Mouse (Mus musculus) activated CD4-positive, CD25-positive, alpha-beta regulatory T cell, adult 4 months (primary cell): Measurements from ENCODE around the gene Nhs. TPM values are rescaled to one million over a fixed set of nuclear protein-coding genes. Genes with fewer than 3 reads are reported as not detected.

ENCODE experiments used
- ATAC-seq: one replicate; pipeline ENCODE4 v1.8.0; 2017
- polyA plus RNA-seq, 2 experiments: library from polyadenylated mRNA; unstranded; fragments of 100-300 nt; shearing (Covaris generic); gene quantifications; one replicate each; pipeline ENCODE4 v1.2.1; 2017

Nhs gene
- not detected for polyA plus RNA-seq

DNA sequence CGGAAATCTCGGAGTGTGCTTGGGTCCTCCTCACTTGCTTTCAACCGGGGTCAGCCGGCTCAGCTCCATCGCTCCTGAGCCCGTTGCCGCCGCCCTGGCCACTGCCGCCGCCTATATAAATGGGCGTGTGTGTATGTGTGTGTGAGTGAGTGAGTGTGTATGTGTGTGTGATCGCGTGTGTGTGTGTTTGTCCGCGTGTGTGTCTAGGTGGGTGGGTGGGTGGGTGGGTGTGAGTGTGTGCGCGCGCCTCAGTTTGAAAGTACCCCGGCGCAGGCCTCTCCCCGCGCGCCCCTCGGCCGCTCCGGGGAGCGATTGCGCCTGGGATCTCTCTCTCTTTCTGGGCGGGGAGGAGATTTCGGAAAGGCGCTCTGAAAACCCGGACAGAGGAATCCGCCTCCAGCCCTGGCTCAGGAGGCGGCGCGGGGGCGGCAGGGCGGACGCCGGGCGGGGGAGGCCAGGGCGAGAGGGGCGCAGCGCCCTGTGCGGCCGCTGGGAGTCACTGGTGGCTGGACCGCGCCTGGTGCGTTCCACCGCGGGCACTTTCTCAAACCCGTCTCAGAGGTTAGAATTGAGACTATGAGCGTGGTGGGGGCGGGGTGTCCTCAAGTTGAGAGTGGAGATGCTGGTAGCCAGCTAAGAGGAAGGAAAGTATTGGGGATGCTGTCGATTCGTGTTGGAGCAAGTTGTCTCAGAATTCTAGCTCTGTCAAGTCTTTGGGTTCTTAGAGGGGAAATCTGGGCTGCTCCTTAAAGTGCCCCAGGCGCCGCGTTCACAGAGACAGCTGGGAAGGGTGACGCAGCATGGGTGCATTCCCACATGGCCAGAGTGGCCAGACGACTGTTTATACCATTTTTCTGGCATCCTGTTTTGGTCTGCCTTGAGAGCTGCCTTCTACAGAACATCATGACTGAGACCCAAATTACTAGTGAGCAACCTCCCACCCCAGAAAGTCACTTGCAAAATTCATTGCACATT lies at the start of gene Nhs:
TSS of gene Nhs (minus strand) at position 94 of the 975 bp plus-strand sequence.
- no peak for ATAC-seq

DNA sequence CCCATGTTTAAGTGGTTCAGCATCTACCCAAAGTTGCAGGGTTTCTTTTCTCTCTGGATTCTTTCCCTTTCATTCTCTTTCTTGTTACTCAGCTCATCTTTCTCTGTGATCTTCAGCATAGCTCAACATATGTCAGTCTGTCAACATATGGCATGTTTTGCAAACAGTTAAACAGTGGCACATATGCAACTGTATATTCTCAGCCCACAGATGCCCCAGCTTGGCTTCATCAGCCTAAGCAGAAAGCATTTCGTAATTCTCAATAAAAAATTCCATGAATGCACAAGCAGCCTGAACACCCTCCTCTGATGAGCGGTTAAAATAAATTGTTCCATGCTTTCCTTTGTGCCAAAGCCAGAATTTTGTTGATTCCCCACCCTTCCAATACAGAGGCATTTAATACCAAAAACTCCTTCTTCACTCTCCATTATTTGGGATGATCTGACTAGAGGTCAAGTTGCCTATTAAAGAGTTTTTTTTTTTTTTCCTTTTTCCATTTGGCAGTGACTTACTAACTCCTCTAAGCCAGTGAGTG lies 46.9 kb upstream of the Nhs start:
- ATAC-seq = no peak

DNA sequence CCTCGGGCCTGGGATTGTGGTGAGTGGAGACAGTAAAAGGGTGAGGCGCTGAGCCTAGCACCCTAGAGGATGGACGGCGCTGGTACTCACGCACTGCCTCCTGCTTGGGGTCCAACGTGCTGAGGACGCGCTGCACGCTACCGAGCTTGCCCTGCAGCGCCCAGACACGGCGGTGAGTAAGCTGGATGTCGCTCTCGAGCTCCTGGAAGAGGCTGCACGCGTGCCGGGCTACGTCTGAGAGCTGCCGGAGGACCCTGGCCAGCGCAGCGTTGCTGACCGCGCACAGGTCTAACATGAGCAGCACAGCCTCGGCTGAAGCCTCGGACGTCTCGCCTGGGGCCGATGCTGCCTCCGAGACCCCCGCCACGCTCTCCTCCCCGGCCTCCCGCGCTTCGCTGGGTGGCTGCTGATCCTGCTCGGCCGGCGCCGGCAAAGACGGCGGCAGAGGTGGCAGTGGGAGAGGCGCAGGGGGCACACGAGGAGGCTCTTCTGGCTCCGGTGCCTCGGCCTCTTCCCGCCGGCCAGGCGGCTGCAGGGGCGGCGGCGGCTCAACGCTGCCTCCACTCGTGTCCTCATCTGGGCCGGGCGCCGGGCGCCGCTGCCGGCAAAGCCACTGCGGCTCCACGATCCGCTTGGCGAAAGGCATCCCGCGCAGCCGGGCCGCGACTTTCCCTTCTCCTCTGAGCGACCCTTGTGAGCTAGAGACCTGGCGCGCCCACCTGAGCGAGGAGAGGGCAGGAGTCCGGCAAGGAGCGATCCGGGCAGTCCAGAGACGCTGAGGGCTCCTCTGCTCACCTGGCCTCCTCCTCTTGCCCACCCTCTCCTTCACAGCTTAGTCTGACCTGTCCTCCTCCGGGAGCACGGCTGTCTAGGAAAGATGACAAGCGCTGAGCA lies 540 bp downstream of the Nhs start:
- ATAC-seq = no peak

DNA sequence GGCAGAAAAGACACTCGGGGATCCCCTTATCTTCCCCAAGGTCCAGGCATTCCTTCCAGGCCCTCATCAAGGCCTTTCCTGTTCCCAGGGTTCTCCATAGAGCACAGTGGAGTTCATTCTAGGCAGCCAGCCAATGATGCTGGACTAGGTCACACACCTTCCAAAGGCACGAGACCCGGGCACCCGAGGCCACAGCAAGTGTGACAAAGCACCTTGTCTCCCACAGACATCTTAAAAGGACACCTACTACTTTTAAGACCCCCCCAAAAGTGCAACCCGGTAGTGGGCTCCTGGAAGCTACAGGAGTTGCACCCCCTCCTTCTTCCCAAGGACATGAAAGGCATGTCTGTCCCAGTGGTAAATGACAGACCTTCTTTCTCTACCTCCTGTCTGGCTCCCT lies 1.4 kb downstream of the Nhs start:
- ATAC-seq = no peak

GRCm38 (mm10) chrX:162137807-162138206 lies 21.7 kb downstream of the Nhs start:
- no peak for ATAC-seq

DNA sequence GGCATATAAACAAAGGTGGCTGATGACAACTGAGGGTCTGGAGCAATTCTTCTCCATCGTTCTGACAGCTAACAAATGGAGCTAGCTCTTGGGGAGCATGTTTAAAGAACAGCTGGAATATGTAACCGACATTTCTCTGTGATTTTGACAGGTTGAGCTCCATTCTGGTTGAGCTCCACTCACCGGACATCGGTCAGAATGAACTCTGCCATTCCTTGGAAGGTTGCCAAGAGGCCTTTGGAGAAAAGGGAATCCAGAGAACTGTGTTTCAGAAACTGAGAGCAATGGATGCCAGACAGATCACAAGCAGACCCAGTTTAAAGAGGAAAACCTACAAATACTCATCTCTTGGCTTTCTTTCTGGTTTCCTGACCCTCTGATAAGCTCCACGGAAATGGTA lies 46.3 kb downstream of the Nhs start:
- no peak for ATAC-seq

GRCm38 (mm10) chrX:162102802-162103434 lies 56.6 kb downstream of the Nhs start:
- no peak for ATAC-seq

DNA sequence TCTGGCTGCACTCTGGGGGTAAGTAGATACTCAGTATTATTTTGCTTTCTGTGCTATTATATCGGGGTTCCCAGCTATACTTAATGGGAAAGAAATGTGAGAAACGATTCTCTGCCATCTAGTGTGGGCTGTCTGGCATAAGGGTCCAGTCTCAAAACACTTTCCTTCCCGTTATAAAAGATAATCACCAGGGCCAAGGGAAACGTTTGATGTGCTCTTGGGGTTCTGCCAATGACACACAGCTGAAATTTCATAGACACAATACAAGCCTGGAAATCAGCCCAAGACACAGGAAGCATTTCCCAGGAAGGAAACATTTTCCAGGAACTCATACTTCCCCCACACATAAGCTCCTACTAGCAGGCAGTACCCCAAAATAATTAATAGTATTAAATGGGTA lies 61.2 kb downstream of the Nhs start:
- no peak for ATAC-seq

- no peak for ATAC-seq
These were observed 72.2 kb downstream of the Nhs start for GRCm38 (mm10) chrX:162087291-162087690.

DNA sequence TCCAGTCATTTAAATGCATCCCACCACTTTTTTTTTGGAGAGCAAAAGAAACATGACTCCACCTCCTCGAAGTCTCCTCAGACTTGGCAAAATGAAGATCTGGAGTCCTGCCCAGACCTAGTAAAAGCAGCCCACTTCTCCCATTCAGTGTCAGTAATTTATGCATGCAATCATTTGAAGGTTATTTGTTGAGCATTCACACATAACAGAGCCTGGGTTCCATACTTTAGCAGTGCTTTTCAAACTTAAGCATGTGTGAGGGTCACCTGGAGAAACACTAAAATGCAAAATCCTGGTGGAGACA lies 73.7 kb downstream of the Nhs start:
- no peak for ATAC-seq

GRCm38 (mm10) chrX:162085062-162085896 lies 74.3 kb downstream of the Nhs start:
- no peak for ATAC-seq

DNA sequence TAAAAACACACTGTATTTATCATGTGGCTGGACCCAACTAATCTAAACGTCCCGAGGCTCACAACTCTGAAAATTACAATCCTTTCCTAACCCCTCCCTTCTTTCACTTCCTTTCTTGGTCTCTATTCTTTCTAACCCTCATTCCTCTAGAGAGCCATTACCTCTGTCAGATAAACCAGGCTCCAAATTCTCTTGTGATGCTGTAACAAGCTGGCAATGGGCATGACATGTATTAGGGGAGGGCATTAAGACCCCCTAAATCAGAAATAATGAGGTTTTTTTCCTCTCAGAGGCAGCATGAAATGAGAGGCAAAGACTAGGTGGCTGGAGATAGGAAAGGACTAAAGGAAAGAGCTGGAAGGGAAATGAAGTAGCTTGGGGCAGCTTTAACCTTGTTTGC lies 96.4 kb downstream of the Nhs start:
- no peak for ATAC-seq

GRCm38 (mm10) chrX:162055635-162056034 lies 103.9 kb downstream of the Nhs start:
- no peak for ATAC-seq

GRCm38 (mm10) chrX:162053566-162053965 lies 106.0 kb downstream of the Nhs start:
- no peak for ATAC-seq

DNA sequence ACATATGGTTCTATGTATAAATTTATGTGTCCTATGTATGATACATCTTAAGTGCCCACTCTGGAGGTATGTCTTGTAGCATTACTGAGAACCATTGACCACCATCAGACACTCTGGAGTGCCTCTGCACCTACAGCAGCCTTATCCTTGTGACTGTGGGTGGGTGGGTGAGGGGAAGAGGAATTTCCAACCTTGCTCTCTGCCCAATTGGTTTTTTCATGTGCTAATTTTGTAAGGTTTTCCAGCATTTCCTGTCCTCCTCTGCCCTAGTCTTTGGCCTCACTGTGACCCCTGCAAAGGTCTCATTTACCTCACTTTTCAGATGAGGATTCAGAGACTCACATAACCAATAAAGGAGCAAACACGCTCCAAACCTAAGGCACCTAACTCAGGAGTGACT lies 107.0 kb downstream of the Nhs start:
- no peak for ATAC-seq

- ATAC-seq = no peak
These were observed 109.9 kb downstream of the Nhs start for GRCm38 (mm10) chrX:162049616-162050015.

DNA sequence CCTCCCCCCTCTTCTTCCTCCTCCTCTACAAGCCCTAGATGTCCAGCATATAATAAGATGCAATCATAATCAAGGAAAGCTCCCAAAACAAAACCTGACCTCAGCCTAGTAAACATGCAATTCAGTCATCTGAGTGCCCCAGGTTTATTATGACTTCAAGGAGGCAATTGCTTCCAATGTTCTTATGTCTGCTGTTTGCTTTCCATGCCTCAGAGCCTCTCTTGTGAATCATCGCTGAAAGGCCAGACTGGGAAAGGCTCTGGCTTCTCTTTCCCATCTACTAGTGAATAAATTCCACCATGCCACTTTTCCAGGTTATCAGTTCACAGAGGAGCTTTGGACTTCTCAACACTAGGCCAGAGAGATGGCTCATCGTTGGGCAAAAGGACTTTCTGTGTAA lies 114.0 kb downstream of the Nhs start:
- ATAC-seq = no peak

DNA sequence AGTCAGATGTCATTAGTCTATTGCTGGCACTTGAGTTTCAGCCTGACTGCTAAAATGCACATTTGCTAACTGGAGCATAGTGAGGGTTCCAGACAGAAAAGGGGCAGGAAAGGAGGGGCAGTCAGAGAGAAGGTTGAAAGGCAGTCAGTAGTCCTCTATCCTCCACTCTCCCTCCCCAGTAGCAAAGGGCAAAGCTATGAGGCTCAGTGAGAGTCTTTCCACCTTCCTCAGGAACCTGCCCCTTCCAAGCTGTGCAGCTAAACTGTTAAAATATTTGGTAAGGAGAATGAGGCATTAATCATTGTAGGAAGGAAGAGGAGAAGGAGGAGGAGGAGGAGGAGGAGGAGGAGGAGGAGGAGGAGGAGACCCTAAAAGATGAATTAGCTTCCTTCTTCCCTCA lies 115.4 kb downstream of the Nhs start:
- no peak for ATAC-seq

DNA sequence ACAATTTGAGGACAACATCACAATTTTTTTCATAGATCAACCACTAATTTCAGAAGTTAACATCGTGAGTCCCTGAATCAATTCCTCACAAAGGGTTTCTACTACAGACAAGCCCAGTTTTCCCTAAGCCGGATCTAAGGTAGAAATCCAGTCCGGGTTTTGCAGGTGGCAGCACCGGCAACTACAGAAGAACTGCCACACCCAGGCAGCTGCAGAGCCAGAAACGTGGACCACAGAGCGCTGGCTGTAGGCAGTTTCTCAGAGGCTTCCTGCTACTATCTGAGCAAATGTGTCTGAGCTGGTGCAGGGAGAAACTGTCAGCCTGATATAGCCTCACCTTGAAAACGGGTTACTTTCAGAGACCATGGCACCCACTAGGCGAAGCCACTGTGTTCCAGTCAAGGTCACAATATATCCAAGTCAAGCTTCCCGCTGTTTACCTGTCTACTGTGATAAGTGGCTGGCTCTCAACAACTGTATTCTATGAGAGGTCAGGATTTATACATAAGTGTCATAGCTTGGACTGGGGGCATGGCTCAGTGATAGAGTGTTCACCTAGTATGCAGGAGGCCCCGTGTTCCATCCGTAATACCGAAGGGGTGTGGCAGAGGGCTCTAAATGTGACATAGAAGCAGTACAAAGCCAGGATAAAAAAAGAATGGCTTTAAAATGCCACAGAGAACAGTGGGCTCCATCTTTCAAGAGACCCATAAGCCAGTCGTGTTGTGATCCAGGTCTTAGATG lies 134.1 kb downstream of the Nhs start:
- no peak for ATAC-seq

DNA sequence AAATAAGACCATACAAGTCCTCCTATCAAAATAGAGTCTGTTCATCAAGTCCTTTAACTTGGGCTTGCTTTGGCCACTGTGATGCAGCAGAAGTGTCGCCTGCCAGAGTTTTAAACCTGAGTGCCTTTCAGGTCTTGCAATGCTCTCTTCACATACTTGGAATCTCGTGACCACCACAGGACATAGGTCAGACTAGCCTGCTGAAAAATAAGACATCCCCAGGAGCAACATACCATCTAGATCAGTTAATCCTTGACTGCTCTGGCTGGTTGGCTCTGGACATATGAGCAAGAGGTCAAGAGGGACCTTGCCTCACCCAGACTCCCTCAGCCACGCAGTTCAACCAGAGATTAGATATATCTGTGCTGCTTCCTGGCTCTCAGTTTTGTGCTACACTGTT lies 137.8 kb downstream of the Nhs start:
- ATAC-seq = no peak

DNA sequence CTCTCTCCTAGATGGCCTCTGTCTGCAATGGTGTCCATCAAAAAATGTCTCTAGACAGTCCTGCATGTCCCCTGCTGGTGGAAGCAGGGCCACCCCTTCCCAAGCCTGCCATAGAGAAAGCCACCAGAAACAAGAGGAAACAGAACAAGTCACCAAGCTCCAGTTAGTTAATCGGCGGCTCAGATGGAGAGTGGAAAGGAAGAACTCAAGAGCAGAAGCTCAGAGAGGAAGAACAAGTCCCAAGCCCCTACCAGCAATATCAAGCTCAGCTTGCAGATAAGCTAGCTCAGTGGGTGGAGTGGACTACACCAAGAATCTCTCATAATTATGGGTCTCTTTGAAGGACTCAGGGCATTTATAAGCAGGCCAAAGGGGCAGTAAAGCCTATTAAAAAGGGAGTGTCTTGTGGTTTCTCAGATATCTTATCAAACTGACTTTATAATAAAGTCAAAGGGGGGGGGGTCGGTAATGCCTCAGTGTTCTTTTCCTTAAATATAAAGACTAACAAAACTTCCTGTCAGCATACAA lies 139.4 kb downstream of the Nhs start:
- ATAC-seq = no peak
